Mouse (Mus musculus) ovary, postnatal 36 days (tissue): ENCODE measurements around the gene Gskip.
A peak's percentile ranks its signal among the peaks of the same experiment; 100 is the strongest.

Experiments
- DNase-seq: peaks from one replicate; pipeline ENCODE4 v3.0.0; 2022; ENCODE audit warnings: low spot score, mixed read lengths

The Gskip gene

GRCm38 (mm10) chr12:105683933-105684901 is at the start of gene Gskip:
Gskip (plus strand) TSS chr12:105684829.
- DNase-seq, result no peak

GRCm38 (mm10) chr12:105636551-105636950 is 48.1 kb upstream of the Gskip start:
- no peak for DNase-seq

- DNase-seq, result no peak
Measured at GRCm38 (mm10) chr12:105637554-105637953, 47.1 kb upstream of the Gskip start.

- no peak for DNase-seq
Measured at GRCm38 (mm10) chr12:105642770-105643321, 41.8 kb upstream of the Gskip start.

- DNase-seq, result no peak
Measured at GRCm38 (mm10) chr12:105655850-105656249, 28.8 kb upstream of the Gskip start.

- DNase-seq, result no peak
Measured at GRCm38 (mm10) chr12:105676274-105676673, 8.4 kb upstream of the Gskip start.

GRCm38 (mm10) chr12:105678211-105678610 is 6.4 kb upstream of the Gskip start:
- no peak for DNase-seq

GRCm38 (mm10) chr12:105678762-105679161 is 5.9 kb upstream of the Gskip start:
- no peak for DNase-seq

- DNase-seq, result peak; percentile 93
Measured at GRCm38 (mm10) chr12:105685001-105685691, 517 bp downstream of the Gskip start, which contains the start of gene Atg2b. Atg2b (minus strand) TSS chr12:105685211.

- DNase-seq, result no peak
Measured at GRCm38 (mm10) chr12:105686791-105687190, 2.2 kb downstream of the Gskip start.

- DNase-seq, result no peak
Measured at GRCm38 (mm10) chr12:105687416-105687815, 2.8 kb downstream of the Gskip start.

GRCm38 (mm10) chr12:105688546-105688945 is 3.9 kb downstream of the Gskip start:
- DNase-seq, result no peak

- DNase-seq, result no peak
Measured at GRCm38 (mm10) chr12:105689435-105689834, 4.8 kb downstream of the Gskip start.

GRCm38 (mm10) chr12:105694021-105694420 is 9.4 kb downstream of the Gskip start:
- DNase-seq, result no peak

GRCm38 (mm10) chr12:105695848-105696247 is 11.2 kb downstream of the Gskip start:
- DNase-seq, result no peak

GRCm38 (mm10) chr12:105697104-105697780 is 12.6 kb downstream of the Gskip start:
- DNase-seq, result no peak

- no peak for DNase-seq
Measured at GRCm38 (mm10) chr12:105700433-105700832, 15.8 kb downstream of the Gskip start.

GRCm38 (mm10) chr12:105705799-105706487 is 21.3 kb downstream of the Gskip start, which contains the start of gene Ak7:
Ak7 (plus strand) TSS chr12:105705976.
- peak; percentile 85 for DNase-seq

- peak; percentile 42 for DNase-seq
Measured at GRCm38 (mm10) chr12:105718616-105719015, 34.0 kb downstream of the Gskip start.

- DNase-seq, result no peak
Measured at GRCm38 (mm10) chr12:105720196-105720595, 35.6 kb downstream of the Gskip start.

- DNase-seq, result no peak
Measured at GRCm38 (mm10) chr12:105721452-105722132, 37.0 kb downstream of the Gskip start.
